Mouse (Mus musculus) intestine, postnatal 0 days (tissue): ENCODE measurements at regions not wholly inside any gene's neighbourhood (a gene's known extent, or its start where the extent isn't known, plus 50 kb on each side); places are given as distances from the start of the nearest gene placed in this dataset.

Experiments used
- ATAC-seq: fragments of 200-750 bp; cut with Nextera tagmentation; 2 replicates; pipeline ENCODE4 v1.8.0; 2017; ENCODE audit warnings: mild to moderate bottlenecking, moderate TSS enrichment, moderate library complexity
- H3K27ac ChIP-seq: fragments of 300-500 bp; sonication (generic); 2 replicates; pipeline ENCODE4 v1.5.1; 2014; ENCODE audit warnings: mild to moderate bottlenecking, low read depth, low read length, moderate library complexity
- H3K27me3 ChIP-seq: fragments of 300-500 bp; sonication (generic); replicated peaks from 2 replicates; pipeline ENCODE4 v1.6.1; 2014; ENCODE audit warnings: low read length, mixed read lengths; ENCODE audit not compliant: control insufficient read depth, insufficient read depth
- H3K36me3 ChIP-seq: fragments of 300-500 bp; sonication (generic); 2 replicates; pipeline ENCODE4 v1.6.1; 2014; ENCODE audit warnings: mild to moderate bottlenecking, moderate library complexity; ENCODE audit not compliant: control insufficient read depth, insufficient read depth
- H3K4me1 ChIP-seq: fragments of 300-500 bp; sonication (generic); replicated peaks from 2 replicates; pipeline ENCODE4 v1.6.1; 2014; ENCODE audit warnings: antibody characterized with exemption, low read length, mixed read lengths; ENCODE audit not compliant: control insufficient read depth, insufficient read depth
- H3K4me2 ChIP-seq: fragments of 300-500 bp; sonication (generic); replicated peaks from 2 replicates; pipeline ENCODE4 v1.6.1; 2014; ENCODE audit warnings: low read depth, mild to moderate bottlenecking, moderate library complexity
- H3K4me3 ChIP-seq: fragments of 300-500 bp; sonication (generic); 2 replicates; pipeline ENCODE4 v1.5.1; 2014; ENCODE audit warnings: low read depth, low read length
- H3K9ac ChIP-seq: fragments of 300-500 bp; sonication (generic); 2 replicates; pipeline ENCODE4 v1.6.1; 2014; ENCODE audit warnings: mild to moderate bottlenecking, low read depth, low read length
- H3K9me3 ChIP-seq: fragments of 300-500 bp; sonication (generic); 2 replicates; pipeline ENCODE4 v1.6.1; 2016; ENCODE audit warnings: mixed run types; ENCODE audit not compliant: control insufficient read depth
- CTCF ChIP-seq: sonication (generic); IDR thresholded peaks from 2 replicates; pipeline ENCODE4 v1.5.1; 2016; ENCODE audit warnings: low read depth, mild to moderate bottlenecking, control low read depth, antibody characterized with exemption, moderate library complexity
- WGBS: fragments of 180-500 bp; shearing (Covaris S2); extraction: QIAGEN DNeasy Blood & Tissue Kit; methylation state at CpG from one replicate; pipeline ENCODE4 v1.1.7; 2014; 5-methylcytosine and 5-hydroxymethylcytosine counted together

DNA sequence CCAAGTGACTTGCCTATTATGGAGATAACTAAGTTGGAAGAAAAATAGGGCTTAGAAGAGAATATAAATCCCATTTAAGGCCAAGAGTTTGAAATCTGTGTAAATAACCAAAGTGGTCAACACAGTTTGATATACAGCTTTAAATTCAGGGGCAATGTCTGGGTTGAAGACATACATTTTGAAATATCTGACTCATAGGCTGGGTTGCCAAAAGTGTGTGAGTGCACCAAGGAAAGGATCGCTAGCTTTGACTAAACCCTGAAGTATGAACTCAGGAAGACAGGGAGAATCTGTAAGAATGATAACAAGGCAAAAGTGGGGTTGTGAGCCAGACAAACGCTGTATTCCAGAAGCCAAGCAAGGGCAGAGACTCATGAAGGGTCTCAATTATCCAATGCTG, 288.1 kb downstream of the Inhba start:
- TF ChIP-seq CTCF = no peak
- 57% methylated on average over 2 of the region's 2 CpGs for WGBS
- Histone ChIP-seq H3K27ac (no peak overlapping the region), H3K9ac (no peak overlapping the region), H3K27me3 (no peaks in the 10 kb centered on the region), H3K36me3 (no peaks in the 10 kb centered on the region), H3K4me3 (no peak overlapping the region), H3K9me3 (no peaks in the 10 kb centered on the region), H3K4me2 (no peak overlapping the region), H3K4me1 (no peaks in the 10 kb centered on the region)
- ATAC-seq = no peak

- H3K27me3 ChIP-seq = no peaks in the 10 kb centered on the region
- 84% methylated on average over 2 of the region's 2 CpGs for WGBS
- no peak overlapping the region for H3K27ac ChIP-seq
- no peaks in the 10 kb centered on the region for H3K4me1 ChIP-seq
- ATAC-seq = no peak
- TF ChIP-seq CTCF = no peak
- no peaks in the 10 kb centered on the region for H3K9me3 ChIP-seq
- H3K4me3 ChIP-seq = no peak overlapping the region
- no peaks in the 10 kb centered on the region for H3K36me3 ChIP-seq
- no peak overlapping the region for H3K4me2 ChIP-seq
- H3K9ac ChIP-seq = no peak overlapping the region
Measured at GRCm38 (mm10) chr13:16314669-16315068, 303.0 kb downstream of the Inhba start.

GRCm38 (mm10) chr13:16315689-16316088, 304.0 kb downstream of the Inhba start:
- H3K9ac ChIP-seq = no peak overlapping the region
- no peak overlapping the region for H3K27ac ChIP-seq
- TF ChIP-seq CTCF = no peak
- no peak overlapping the region for H3K4me2 ChIP-seq
- H3K27me3 ChIP-seq = no peaks in the 10 kb centered on the region
- H3K4me1 ChIP-seq = no peaks in the 10 kb centered on the region
- ATAC-seq = no peak
- WGBS = 80% methylated on average over 2 of the region's 2 CpGs
- H3K36me3 ChIP-seq = no peaks in the 10 kb centered on the region
- no peak overlapping the region for H3K4me3 ChIP-seq
- H3K9me3 ChIP-seq = no peaks in the 10 kb centered on the region

- Histone ChIP-seq H3K27ac (no peak overlapping the region), H3K4me2 (no peak overlapping the region), H3K36me3 (no peaks in the 10 kb centered on the region), H3K4me1 (no peaks in the 10 kb centered on the region), H3K4me3 (no peak overlapping the region), H3K9ac (no peak overlapping the region), H3K27me3 (no peaks in the 10 kb centered on the region), H3K9me3 (no peaks in the 10 kb centered on the region)
- ATAC-seq = peak; percentile 61
- WGBS = 89% methylated on average over 2 of the region's 2 CpGs
- TF ChIP-seq CTCF = no peak
Measured at GRCm38 (mm10) chr13:16316581-16316980, 304.9 kb downstream of the Inhba start.

- Histone ChIP-seq H3K9me3 (no peaks in the 10 kb centered on the region), H3K4me2 (no peak overlapping the region), H3K27me3 (no peaks in the 10 kb centered on the region), H3K36me3 (no peaks in the 10 kb centered on the region), H3K4me1 (no peaks in the 10 kb centered on the region), H3K27ac (no peak overlapping the region), H3K9ac (no peak overlapping the region), H3K4me3 (no peak overlapping the region)
- WGBS = 27% methylated on average over 3 of the region's 3 CpGs
- no peak for TF ChIP-seq CTCF
- ATAC-seq = no peak
Measured at GRCm38 (mm10) chr13:16317412-16317811, 305.8 kb downstream of the Inhba start.

DNA sequence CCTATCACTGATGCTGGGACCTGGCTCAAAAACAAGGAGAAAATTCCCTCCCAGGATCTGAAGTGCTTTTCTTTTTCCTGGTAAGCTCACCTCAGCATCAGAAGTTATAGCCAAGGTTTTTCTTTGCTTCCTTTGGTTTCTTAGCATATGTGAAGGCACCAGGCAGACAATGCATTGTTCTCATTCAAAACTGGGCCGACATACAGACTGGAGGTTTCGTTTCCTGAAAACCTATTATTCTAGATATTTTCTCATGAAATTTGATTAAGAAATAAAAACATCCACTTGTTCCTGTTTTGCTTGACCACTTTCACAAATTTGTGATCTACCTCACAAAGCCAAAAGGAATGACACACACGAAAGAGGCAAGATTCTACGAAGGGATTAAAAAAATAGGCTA, 308.7 kb downstream of the Inhba start:
- no peaks in the 10 kb centered on the region for H3K4me1 ChIP-seq
- no peaks in the 10 kb centered on the region for H3K36me3 ChIP-seq
- no peak for TF ChIP-seq CTCF
- H3K4me3 ChIP-seq = no peak overlapping the region
- no peak for ATAC-seq
- H3K27me3 ChIP-seq = no peaks in the 10 kb centered on the region
- WGBS = 88% methylated on average over 4 of the region's 4 CpGs
- no peak overlapping the region for H3K4me2 ChIP-seq
- no peak overlapping the region for H3K27ac ChIP-seq
- H3K9me3 ChIP-seq = no peaks in the 10 kb centered on the region
- no peak overlapping the region for H3K9ac ChIP-seq

GRCm38 (mm10) chr13:16325661-16326060, 314.0 kb downstream of the Inhba start:
- no peak for TF ChIP-seq CTCF
- H3K27ac ChIP-seq = no peak overlapping the region
- WGBS = 88% methylated on average over 2 of the region's 2 CpGs
- no peak overlapping the region for H3K9ac ChIP-seq
- H3K27me3 ChIP-seq = no peaks in the 10 kb centered on the region
- H3K4me3 ChIP-seq = no peak overlapping the region
- no peaks in the 10 kb centered on the region for H3K9me3 ChIP-seq
- no peak overlapping the region for H3K4me2 ChIP-seq
- no peaks in the 10 kb centered on the region for H3K36me3 ChIP-seq
- no peak for ATAC-seq
- no peaks in the 10 kb centered on the region for H3K4me1 ChIP-seq
